In the genomic region with DNA sequence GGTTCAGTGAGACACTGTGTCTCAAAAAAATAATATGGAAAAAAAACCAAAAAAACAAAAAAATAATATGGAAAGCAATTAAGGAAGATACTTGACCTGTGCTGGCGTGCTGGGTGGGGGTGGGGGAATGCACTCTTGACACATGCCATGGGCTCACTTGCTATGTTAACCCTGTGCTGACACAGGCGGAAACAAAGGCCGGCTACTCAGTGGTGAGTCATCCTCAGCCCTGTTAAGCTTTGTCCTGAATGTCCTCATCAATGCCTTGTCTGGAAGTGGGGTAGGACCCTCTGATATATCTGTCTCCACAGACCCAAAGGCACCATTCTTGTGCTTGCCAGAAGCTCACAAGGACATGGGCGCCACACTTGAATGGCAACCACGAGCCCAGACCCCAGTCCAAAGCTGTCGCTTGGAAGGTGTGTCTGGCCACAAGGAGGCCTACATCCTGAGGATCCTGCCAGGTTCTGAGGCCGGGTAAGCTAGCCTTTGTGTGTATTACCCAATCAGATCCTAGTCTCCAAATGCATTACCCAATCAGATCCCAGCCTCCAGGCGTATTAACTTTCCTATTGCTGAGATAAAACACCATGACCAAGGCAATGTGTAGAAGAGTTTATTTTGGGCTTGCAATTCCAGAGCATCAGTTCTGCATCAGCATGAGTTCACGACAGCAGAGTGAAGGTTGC, we compare ENCODE assay signal across 30 mouse cellular contexts. TPM values are rescaled to one million over a fixed set of nuclear protein-coding genes. Genes with fewer than 3 reads are reported as not detected.
DNase-seq lines count a peak whose midpoint lies in the region; ATAC-seq and TF ChIP-seq lines count a peak whose summit lies in the region.
"Had no signal": no experiment of that assay in that cellular context is flagged by ENCODE, and none has a peak within 500 bp of the region (broad histone marks: within the 10 kb centered on the region; RNA-seq: fewer than 3 reads in every experiment).

No protein-coding gene starts in this region.

- no peaks in the 10 kb centered on the region for H3K27me3 ChIP-seq in heart, embryonic 10.5 days (ENCODE audit: insufficient read depth, poor library complexity, severe bottlenecking)
- no peaks in the 10 kb centered on the region for H3K27me3 ChIP-seq in stomach, postnatal 0 days (ENCODE audit: control insufficient read depth, insufficient read depth, low read length)
- H3K27me3 ChIP-seq: hindbrain, embryonic 15.5 days; liver, embryonic 12.5 days; megakaryocyte, embryonic 14.5 days; midbrain, embryonic 13.5 days; Patski had no signal

- TF ChIP-seq EP300 in stomach, postnatal 0 days (optimal IDR thresholded peaks at IDR 0.05): no peak

- no peak overlapping the region for H3K4me3 ChIP-seq in heart, embryonic 10.5 days
- H3K4me3 ChIP-seq in stomach, postnatal 0 days (ENCODE audit: low read depth, low read length): no peak overlapping the region
- H3K4me3 ChIP-seq: erythroblast, embryonic 14.5 days; heart, adult 2 months; hindbrain, embryonic 10.5 days; hindbrain, embryonic 15.5 days; liver, embryonic 12.5 days; megakaryocyte, embryonic 14.5 days; midbrain, embryonic 13.5 days had no signal

- no peak for ATAC-seq in stomach, postnatal 0 days (ENCODE audit: low FRiP score, low TSS enrichment)
- ATAC-seq: inflammation-experienced regulatory T-cells, adult 6 months; liver, embryonic 12.5 days; liver, postnatal 0 days; midbrain, embryonic 13.5 days; Patski had no signal

- H3K9ac ChIP-seq in stomach, postnatal 0 days (ENCODE audit: low read length): no peak overlapping the region
- H3K9ac ChIP-seq: hindbrain, embryonic 15.5 days; liver, embryonic 12.5 days; liver, postnatal 0 days; midbrain, embryonic 13.5 days had no signal

- H3K36me3 ChIP-seq in heart, embryonic 10.5 days: peaks cover 55% of the 10 kb centered on the region
- 0 out of 2 replicates have a peak, but pooled peaks cover 7% of the 10 kb centered on the region for H3K36me3 ChIP-seq in stomach, postnatal 0 days (ENCODE audit: control insufficient read depth, insufficient read depth, low read length)
- H3K36me3 ChIP-seq: hindbrain, embryonic 15.5 days; midbrain, embryonic 13.5 days had no signal

- H3K4me1 ChIP-seq in heart, embryonic 10.5 days: peaks cover 36% of the 10 kb centered on the region
- H3K4me1 ChIP-seq in stomach, postnatal 0 days (replicated peaks; ENCODE audit: control insufficient read depth, insufficient read depth): no peaks in the 10 kb centered on the region

- WGBS in heart, embryonic 10.5 days: 63% methylated on average over 9 of the region's 9 CpGs
- 69% methylated on average over 9 of the region's 9 CpGs for WGBS in stomach, postnatal 0 days

- no peaks in the 10 kb centered on the region for H3K9me3 ChIP-seq in heart, embryonic 10.5 days
- no peaks in the 10 kb centered on the region for H3K9me3 ChIP-seq in stomach, postnatal 0 days (ENCODE audit: control insufficient read depth, low read length)
- H3K9me3 ChIP-seq: hindbrain, embryonic 10.5 days; hindbrain, embryonic 15.5 days; megakaryocyte, embryonic 14.5 days; midbrain, embryonic 13.5 days had no signal

- TF ChIP-seq CTCF in stomach, postnatal 0 days (IDR thresholded peaks at IDR 0.05; ENCODE audit: low read depth): peak; percentile 24; the same call in 1 of the 2 replicates

- no peak for DNase-seq in heart, embryonic 10.5 days (ENCODE audit: low spot score)
- no peak for DNase-seq in heart, postnatal 4 days
- DNase-seq in 416B (ENCODE audit: low read depth) (peak; percentile 69), R1 (ENCODE audit: low read depth, low spot score) (peak; percentile 73)
- DNase-seq in stomach, postnatal 0 days (ENCODE audit: low spot score): no peak
- no peak for DNase-seq in right cerebral cortex, adult 2 months (ENCODE audit: low spot score in 2 of 2)
- DNase-seq in testis, postnatal 14 days (ENCODE audit: low spot score): no peak
- DNase-seq: adrenal gland, postnatal 36 days; cerebellum, adult 18-20 months; cerebellum, postnatal 10 days; gastrocnemius, postnatal 36 days; heart, adult 2 months; kidney, adult 8-10 months; kidney, postnatal 4 days; layer of hippocampus, postnatal 36 days; left cerebral cortex, postnatal 4 days; liver, postnatal 0 days; lung, postnatal 4 days; right cerebral cortex, postnatal 14 days; thymus, postnatal 14 days had no signal

- H3K27ac ChIP-seq in heart, embryonic 10.5 days: 0 out of 2 replicates have a peak overlapping the region, but pooled peaks have one; percentile 8
- no peak overlapping the region for H3K27ac ChIP-seq in stomach, postnatal 0 days (replicated peaks)
- H3K27ac ChIP-seq: heart, adult 2 months; hindbrain, embryonic 10.5 days; hindbrain, embryonic 15.5 days; kidney, postnatal 0 days; liver, embryonic 12.5 days; midbrain, embryonic 13.5 days had no signal

- H3K4me2 ChIP-seq in stomach, postnatal 0 days (replicated peaks; ENCODE audit: low read depth): no peak overlapping the region
- H3K4me2 ChIP-seq: hindbrain, embryonic 15.5 days; midbrain, embryonic 13.5 days had no signal

RNA-seq across cellular contexts. Expression of gene Eng, which starts 25.7 kb away (rescaled TPM):
- 87.1 and 149 TPM in 2 replicates for polyA plus RNA-seq in heart, embryonic 10.5 days (2016; fragmentation: Nextera tagmentation; extraction: Ambion mirVana)
- 100 to 1,000 TPM; 149 to 162 TPM for total RNA-seq in heart, postnatal 4 days (2021)
- 23.0 and 23.3 TPM in 2 replicates for polyA plus RNA-seq in stomach, postnatal 0 days (2015; fragmentation: Nextera tagmentation; extraction: Ambion mirVana)
- polyA plus RNA-seq: inflammation-experienced regulatory T-cells, adult 6 months had no signal

RNA-seq across cellular contexts. Expression of gene Fpgs, which starts 31.9 kb away (rescaled TPM):
- polyA plus RNA-seq in heart, embryonic 10.5 days (2016; fragmentation: Nextera tagmentation; extraction: Ambion mirVana): 24.7 and 34.8 TPM in 2 replicates
- total RNA-seq in heart, postnatal 4 days (2021): 10 to 100 TPM; 10.5 to 12.5 TPM
- 15.1 and 17.3 TPM in 2 replicates for polyA plus RNA-seq in stomach, postnatal 0 days (2015; fragmentation: Nextera tagmentation; extraction: Ambion mirVana)

RNA-seq across cellular contexts. Expression of gene Cdk9, which starts 40.8 kb away (rescaled TPM):
- polyA plus RNA-seq in heart, embryonic 10.5 days (2016; fragmentation: Nextera tagmentation; extraction: Ambion mirVana): 89.1 and 115 TPM in 2 replicates
- 10 to 100 TPM; 38.2 to 46.0 TPM for total RNA-seq in heart, postnatal 4 days (2021)
- 55.8 and 57.8 TPM in 2 replicates for polyA plus RNA-seq in stomach, postnatal 0 days (2015; fragmentation: Nextera tagmentation; extraction: Ambion mirVana)

RNA-seq across cellular contexts. Expression of gene Sh2d3c, which starts 48.8 kb away (rescaled TPM):
- 34.8 and 35.4 TPM in 2 replicates for polyA plus RNA-seq in heart, embryonic 10.5 days (2016; fragmentation: Nextera tagmentation; extraction: Ambion mirVana)
- 10 to 100 TPM; 38.2 to 41.4 TPM for total RNA-seq in heart, postnatal 4 days (2021)
- 7.7 and 8.4 TPM in 2 replicates for polyA plus RNA-seq in stomach, postnatal 0 days (2015; fragmentation: Nextera tagmentation; extraction: Ambion mirVana)

RNA-seq across cellular contexts. Expression of gene Ak1, which starts 50.5 kb away (rescaled TPM):
- 179 and 305 TPM in 2 replicates for polyA plus RNA-seq in heart, embryonic 10.5 days (2016; fragmentation: Nextera tagmentation; extraction: Ambion mirVana)
- total RNA-seq in heart, postnatal 4 days (2021): 100 to 1,000 TPM; 405 to 424 TPM
- polyA plus RNA-seq in stomach, postnatal 0 days (2015; fragmentation: Nextera tagmentation; extraction: Ambion mirVana): 21.8 and 26.1 TPM in 2 replicates
- total RNA-seq: monocyte, adult 5-6 weeks had no signal

Comparison
In these comparisons a context has a peak if more than half of its experiments do, and no peak if none do; other contexts are left out.
1. DNase-seq: peak in 416B (single experiment) and R1 (single experiment); none in heart, embryonic 10.5 days (single experiment), heart, postnatal 4 days (single experiment), stomach, postnatal 0 days (single experiment), right cerebral cortex, adult 2 months (0 of 2) and testis, postnatal 14 days (single experiment).